Mouse (Mus musculus): ENCODE results near the gene Accs.

The Accs gene

GRCm38 (mm10) chr2:93797162-93797795 is 52.5 kb downstream of the Accs start:
- in situ Hi-C loops (cut with MboI, MseI): no loop called here

GRCm38 (mm10) chr2:93794375-93794774 is 55.4 kb downstream of the Accs start:
- in situ Hi-C loops (cut with MboI, MseI): no loop called here

- in situ Hi-C loops (cut with MboI, MseI): no loop called here
These were observed 57.9 kb downstream of the Accs start for GRCm38 (mm10) chr2:93791516-93792499.

- in situ Hi-C loops (cut with MboI, MseI): no loop called here
These were observed 58.9 kb downstream of the Accs start for GRCm38 (mm10) chr2:93790798-93791345.

GRCm38 (mm10) chr2:93788557-93788956 is 61.2 kb downstream of the Accs start:
- in situ Hi-C loops (cut with MboI, MseI): no loop called here

GRCm38 (mm10) chr2:93786175-93786574 is 63.6 kb downstream of the Accs start:
- in situ Hi-C loops (cut with MboI, MseI): no loop called here

GRCm38 (mm10) chr2:93785432-93785798 is 64.3 kb downstream of the Accs start:
- in situ Hi-C loops (cut with MboI, MseI): no loop called here

- in situ Hi-C loops (cut with MboI, MseI): no loop called here
These were observed 64.9 kb downstream of the Accs start for GRCm38 (mm10) chr2:93784721-93785431.

GRCm38 (mm10) chr2:93783926-93784539 is 65.7 kb downstream of the Accs start:
- in situ Hi-C loops (cut with MboI, MseI): no loop called here
